Mouse (Mus musculus) erythroblast, embryonic 14.5 days (primary cell): ENCODE data around the gene Atxn7l3.

ENCODE experiments used
- GATA1 ChIP-seq: IDR thresholded peaks from 2 replicates; pipeline ENCODE4 v1.6.1; 2012; ENCODE audit warnings: low read length, inconsistent platforms, mixed read lengths
- TAL1 ChIP-seq: IDR thresholded peaks from 3 replicates; pipeline ENCODE4 v1.6.1; 2012; ENCODE audit warnings: low read length, inconsistent platforms, mixed read lengths

- TF ChIP-seq GATA1 (no peak), TAL1 (no peak)
These were observed 11.8 kb downstream of the Atxn7l3 start, which contains the start of gene Tmub2 for GRCm38 (mm10) chr11:102284501-102285094.
